Mouse (Mus musculus) bone marrow, adult 2 months (tissue): ENCODE data around the gene H2afy.

Experiments used
- CTCF ChIP-seq: fragments of 200-500 bp; IDR thresholded peaks from 2 replicates; pipeline ENCODE4 v1.5.1; 2011; ENCODE audit warnings: low read length, control low read depth; ENCODE audit not compliant: control insufficient read depth, insufficient read depth
- POLR2A ChIP-seq: fragments of 200-500 bp; IDR thresholded peaks from 2 replicates; pipeline ENCODE4 v1.6.1; 2011; ENCODE audit warnings: low read depth, mild to moderate bottlenecking, control low read depth, low read length, borderline replicate concordance; ENCODE audit not compliant: control insufficient read depth

DNA sequence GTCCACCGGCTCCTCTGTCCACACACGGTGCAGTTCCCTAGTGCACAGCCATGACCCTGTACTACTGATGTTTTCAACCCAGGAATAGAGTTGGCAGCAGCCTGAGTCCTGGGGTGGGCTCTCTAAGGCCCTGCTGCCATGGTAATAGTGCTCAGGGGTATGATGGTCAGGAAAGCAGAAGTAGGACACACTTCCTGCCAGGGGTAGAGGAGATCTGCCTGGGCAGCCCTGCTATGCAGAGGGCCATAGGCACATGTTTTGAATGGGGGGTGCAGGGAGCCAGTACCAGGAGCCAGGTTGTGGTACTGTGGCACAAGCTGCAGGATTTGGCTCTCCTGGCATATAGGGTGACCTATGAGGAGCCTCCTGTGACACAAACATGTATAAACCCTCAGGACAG, 69.3 kb downstream of the H2afy start:
- TF ChIP-seq CTCF (no peak), POLR2A (no peak)
